Mouse (Mus musculus): Measurements from ENCODE around the gene Gm5678. TPM values are rescaled to one million over a fixed set of nuclear protein-coding genes. Genes with fewer than 3 reads are reported as not detected.
"Not testable (repeated sequence)": the region's sequence is repeated elsewhere in the genome, so short reads cannot be mapped to it uniquely, and the experiment has no call there.

Gene Gm5678
- polyA plus RNA-seq, 1 experiment from 2014 or later, result not detected

- no peak overlapping the region for H3K9ac ChIP-seq
- ATAC-seq (ENCODE audit: insufficient number of reproducible peaks, insufficient read depth, low FRiP score, low TSS enrichment), result no peak
- no peaks in the 10 kb centered on the region for H3K27me3 ChIP-seq
- H3K4me2 ChIP-seq (replicated peaks), result no peak overlapping the region
- H3K9me3 ChIP-seq, result no peaks in the 10 kb centered on the region
- no peak overlapping the region for H3K4me3 ChIP-seq
- 93% methylated on average over 4 of the region's 4 CpGs for WGBS
- peaks cover 9% of the 10 kb centered on the region for H3K4me1 ChIP-seq
- H3K27ac ChIP-seq, result no peak overlapping the region
- peaks cover 17% of the 10 kb centered on the region for H3K36me3 ChIP-seq
Observed at GRCm38 (mm10) chr16:93610961-93611360, 16.9 kb upstream of the Gm5678 start.

DNA sequence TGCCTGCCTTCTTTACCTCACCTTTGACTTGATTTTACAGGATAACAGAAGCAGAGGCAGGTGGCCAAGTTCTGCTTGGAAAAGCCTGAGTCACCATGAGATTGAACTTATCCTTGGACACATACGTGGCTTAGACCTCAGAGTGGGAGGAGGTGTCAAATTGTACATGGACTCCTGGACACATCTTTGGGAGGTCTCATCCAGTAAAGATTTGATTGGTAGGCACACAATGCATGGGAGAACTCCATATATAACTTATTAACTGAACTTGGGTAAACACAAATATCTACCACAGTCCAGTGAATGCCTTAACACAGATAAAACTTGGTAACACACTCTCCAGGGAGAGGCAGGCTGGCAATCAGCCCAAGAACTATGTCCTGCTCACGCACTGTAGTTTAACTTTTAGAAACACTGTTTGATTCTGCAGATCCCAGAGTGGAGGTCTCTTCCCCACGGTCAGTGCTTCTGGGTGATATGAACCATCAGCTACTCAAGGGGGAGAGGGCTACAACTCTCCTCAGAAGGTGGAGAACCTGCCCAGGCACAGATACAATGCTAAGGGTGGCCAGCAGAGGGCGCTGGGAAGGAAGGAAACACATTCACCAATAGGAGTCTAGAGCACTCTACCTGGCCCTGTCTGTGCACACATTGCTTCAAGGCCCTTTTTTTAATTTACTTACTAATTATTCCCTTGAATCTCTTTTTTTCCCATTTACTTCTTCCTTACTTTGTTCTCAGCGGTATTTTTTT lies 12.6 kb upstream of the Gm5678 start:
- 34% methylated on average over 5 of the region's 5 CpGs for WGBS
- Histone ChIP-seq H3K9me3 (no peaks in the 10 kb centered on the region), H3K9ac (no peak overlapping the region), H3K4me3 (no peak overlapping the region), H3K4me2 (replicated peaks) (no peak overlapping the region), H3K36me3 (peaks cover 12% of the 10 kb centered on the region), H3K27me3 (no peaks in the 10 kb centered on the region), H3K4me1 (no peaks in the 10 kb centered on the region), H3K27ac (no peak overlapping the region)
- no peak for ATAC-seq (ENCODE audit: insufficient number of reproducible peaks, insufficient read depth, low FRiP score, low TSS enrichment)

DNA sequence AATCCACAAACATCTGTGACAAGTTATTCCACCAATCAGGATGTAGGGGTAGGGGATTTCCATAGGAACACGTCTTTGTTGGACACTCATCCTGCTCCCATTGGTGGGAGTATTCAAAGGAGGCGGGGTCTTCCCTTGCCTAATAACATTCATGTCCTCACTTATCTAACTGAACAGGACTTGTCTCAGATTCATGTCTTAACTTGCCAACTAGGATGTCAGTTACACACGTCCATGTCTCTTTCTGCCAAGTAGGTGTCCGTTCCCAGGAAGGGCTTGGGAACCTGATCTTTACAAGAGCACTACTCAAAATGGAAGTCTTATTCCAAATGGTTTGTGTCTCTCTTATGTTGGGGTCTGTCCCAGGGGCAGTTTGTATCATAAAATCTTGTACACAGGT lies 4.1 kb upstream of the Gm5678 start:
- H3K9me3 ChIP-seq; ATAC-seq (ENCODE audit: insufficient number of reproducible peaks, insufficient read depth, low FRiP score, low TSS enrichment); H3K36me3 ChIP-seq; H3K4me1 ChIP-seq; H3K27me3 ChIP-seq; H3K9ac ChIP-seq; H3K27ac ChIP-seq; H3K4me2 ChIP-seq (replicated peaks); H3K4me3 ChIP-seq: not testable (repeated sequence)
- WGBS, result 82% methylated on average over 4 of the region's 4 CpGs

DNA sequence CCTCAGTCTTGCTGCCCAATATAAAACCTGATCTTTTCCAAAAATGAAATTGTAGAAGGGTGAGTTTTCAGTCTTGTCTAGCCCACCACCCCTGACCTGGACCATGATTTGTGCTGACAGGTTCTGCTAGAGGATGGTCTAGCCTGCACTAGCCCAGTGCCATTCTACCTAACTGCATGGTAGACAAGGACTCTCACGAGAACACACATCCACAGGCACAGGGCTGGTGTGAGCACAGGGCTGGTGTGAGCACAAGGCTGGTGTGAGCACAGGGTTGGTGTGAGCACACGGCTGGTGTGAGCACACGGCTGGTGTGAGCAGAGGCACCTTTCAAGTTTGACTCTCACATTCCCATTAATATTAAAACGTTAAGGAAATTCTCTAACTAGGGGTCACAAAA lies 3.2 kb upstream of the Gm5678 start:
- no peak for ATAC-seq (ENCODE audit: insufficient number of reproducible peaks, insufficient read depth, low FRiP score, low TSS enrichment)

DNA sequence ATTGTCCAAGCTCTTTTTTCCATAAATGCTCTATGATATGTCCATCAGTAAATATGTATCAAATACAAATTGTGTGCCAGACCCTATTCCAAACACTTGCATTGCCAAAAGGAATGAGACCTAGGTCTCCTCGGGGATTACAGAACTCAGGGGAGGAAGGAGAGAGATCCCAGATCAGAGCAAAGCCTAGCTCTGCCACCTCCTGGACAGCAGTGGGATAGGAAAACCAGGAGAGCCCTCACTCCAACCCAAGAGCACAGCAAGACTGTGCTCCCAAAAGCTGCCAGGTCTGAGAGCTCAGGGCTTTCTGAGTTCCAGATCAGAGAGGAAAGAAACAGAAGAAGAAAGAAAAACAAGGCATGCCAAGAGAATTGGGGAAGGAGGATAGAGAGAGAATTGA lies 1.2 kb upstream of the Gm5678 start:
- Histone ChIP-seq H3K4me1 (no peaks in the 10 kb centered on the region), H3K27ac (no peak overlapping the region), H3K9ac (no peak overlapping the region), H3K27me3 (no peaks in the 10 kb centered on the region), H3K4me3 (no peak overlapping the region), H3K36me3 (no peaks in the 10 kb centered on the region), H3K9me3 (no peaks in the 10 kb centered on the region), H3K4me2 (replicated peaks) (no peak overlapping the region)
- no peak for ATAC-seq (ENCODE audit: insufficient number of reproducible peaks, insufficient read depth, low FRiP score, low TSS enrichment)
- 14% methylated on average over 1 of the region's 1 CpGs for WGBS

More for the DNA sequence above, 3.2 kb upstream of the Gm5678 start:
- Histone ChIP-seq H3K27me3 (no peaks in the 10 kb centered on the region), H3K9me3 (no peaks in the 10 kb centered on the region), H3K4me1 (no peaks in the 10 kb centered on the region), H3K4me2 (replicated peaks) (no peak overlapping the region), H3K4me3 (no peak overlapping the region), H3K36me3 (no peaks in the 10 kb centered on the region), H3K9ac (no peak overlapping the region), H3K27ac (no peak overlapping the region)
- WGBS, result 74% methylated on average over 4 of the region's 4 CpGs

GRCm38 (mm10) chr16:93644006-93644405 lies 16.1 kb downstream of the Gm5678 start:
- no peaks in the 10 kb centered on the region for H3K36me3 ChIP-seq
- no peak overlapping the region for H3K4me3 ChIP-seq
- no peaks in the 10 kb centered on the region for H3K27me3 ChIP-seq
- no peaks in the 10 kb centered on the region for H3K4me1 ChIP-seq
- no peak for ATAC-seq (ENCODE audit: insufficient number of reproducible peaks, insufficient read depth, low FRiP score, low TSS enrichment)
- 74% methylated on average over 4 of the region's 4 CpGs for WGBS
- no peak overlapping the region for H3K4me2 ChIP-seq (replicated peaks)
- H3K9ac ChIP-seq, result no peak overlapping the region
- H3K27ac ChIP-seq, result no peak overlapping the region
- no peaks in the 10 kb centered on the region for H3K9me3 ChIP-seq

DNA sequence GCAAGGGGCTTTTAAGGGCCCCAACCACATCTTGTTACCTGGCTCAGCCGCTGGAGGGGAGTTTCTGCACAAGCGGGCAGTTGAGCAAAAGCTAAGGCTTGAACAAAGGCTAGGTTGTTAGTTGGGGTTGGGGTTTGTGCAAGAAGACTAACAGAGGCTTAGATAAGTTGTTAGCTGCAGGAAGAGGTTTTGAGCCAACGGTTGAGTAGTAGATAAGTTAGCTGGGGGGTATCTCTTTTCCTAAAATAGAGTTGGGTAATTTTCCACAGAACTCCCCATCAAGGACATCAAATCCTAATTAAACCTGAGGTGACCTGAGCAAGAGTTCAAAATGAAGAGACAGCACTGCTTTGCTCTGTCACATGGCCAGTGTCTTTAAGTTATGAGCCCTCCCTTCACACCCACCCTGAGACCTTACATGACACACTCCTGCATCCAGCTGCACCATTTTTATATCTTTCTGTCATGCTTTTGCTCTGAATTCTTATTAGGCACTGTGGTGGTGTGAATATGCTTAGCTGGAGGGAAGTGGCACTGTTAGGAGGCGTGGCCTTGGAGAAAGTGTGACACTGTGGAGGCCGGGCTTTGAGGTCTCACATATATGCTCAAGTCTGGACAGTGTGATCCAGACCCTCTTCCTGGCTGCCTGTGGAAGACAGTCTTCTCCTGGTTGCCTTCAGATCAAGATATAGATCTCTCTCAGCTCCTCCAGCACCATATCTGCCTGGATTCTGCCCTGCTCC lies 20.7 kb downstream of the Gm5678 start:
- H3K27me3 ChIP-seq, result no peaks in the 10 kb centered on the region
- 75% methylated on average over 5 of the region's 5 CpGs for WGBS
- H3K4me2 ChIP-seq (replicated peaks), result no peak overlapping the region
- no peak overlapping the region for H3K27ac ChIP-seq
- H3K4me3 ChIP-seq, result no peak overlapping the region
- no peaks in the 10 kb centered on the region for H3K36me3 ChIP-seq
- no peak overlapping the region for H3K9ac ChIP-seq
- H3K9me3 ChIP-seq, result no peaks in the 10 kb centered on the region
- no peaks in the 10 kb centered on the region for H3K4me1 ChIP-seq
- ATAC-seq (ENCODE audit: insufficient number of reproducible peaks, insufficient read depth, low FRiP score, low TSS enrichment), result no peak

- Histone ChIP-seq H3K36me3 (no peaks in the 10 kb centered on the region), H3K9me3 (peaks cover 12% of the 10 kb centered on the region; the same call in 1 of the 2 replicates), H3K4me1 (no peaks in the 10 kb centered on the region), H3K27ac (no peak overlapping the region), H3K27me3 (no peaks in the 10 kb centered on the region), H3K9ac (no peak overlapping the region), H3K4me3 (no peak overlapping the region), H3K4me2 (replicated peaks) (no peak overlapping the region)
- no peak for ATAC-seq (ENCODE audit: insufficient number of reproducible peaks, insufficient read depth, low FRiP score, low TSS enrichment)
Observed at GRCm38 (mm10) chr16:93667976-93668375, 40.1 kb downstream of the Gm5678 start.

GRCm38 (mm10) chr16:93669521-93669920 lies 41.6 kb downstream of the Gm5678 start:
- H3K27ac ChIP-seq, result no peak overlapping the region
- H3K9me3 ChIP-seq, result peaks cover 9% of the 10 kb centered on the region; the same call in 1 of the 2 replicates
- no peak overlapping the region for H3K4me2 ChIP-seq (replicated peaks)
- H3K36me3 ChIP-seq, result no peaks in the 10 kb centered on the region
- no peak overlapping the region for H3K4me3 ChIP-seq
- H3K4me1 ChIP-seq, result no peaks in the 10 kb centered on the region
- ATAC-seq (ENCODE audit: insufficient number of reproducible peaks, insufficient read depth, low FRiP score, low TSS enrichment), result no peak
- H3K9ac ChIP-seq, result no peak overlapping the region
- no peaks in the 10 kb centered on the region for H3K27me3 ChIP-seq

DNA sequence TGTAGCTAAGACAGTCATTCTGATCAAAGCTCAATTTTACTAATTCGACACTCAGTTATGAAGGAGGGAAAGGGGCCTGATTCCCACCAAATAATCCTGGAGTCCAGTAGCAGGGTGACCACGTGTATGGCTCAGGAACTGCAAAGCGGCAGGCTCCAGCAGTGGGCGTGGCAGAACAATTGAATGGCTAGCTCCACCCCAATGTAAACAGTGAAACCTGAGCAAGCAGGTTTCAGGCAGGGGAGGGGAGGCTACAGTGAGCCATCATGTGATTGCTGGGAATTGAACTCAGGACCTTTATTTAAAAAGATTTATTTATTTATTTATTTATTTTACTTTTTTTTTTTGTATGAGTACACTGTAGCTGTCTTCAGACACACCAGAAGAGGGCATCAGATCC lies 42.6 kb downstream of the Gm5678 start:
- not testable (repeated sequence) for H3K27me3 ChIP-seq; H3K4me2 ChIP-seq (replicated peaks); H3K9ac ChIP-seq; ATAC-seq (ENCODE audit: insufficient number of reproducible peaks, insufficient read depth, low FRiP score, low TSS enrichment); H3K27ac ChIP-seq; H3K36me3 ChIP-seq; H3K9me3 ChIP-seq; H3K4me3 ChIP-seq; H3K4me1 ChIP-seq
- WGBS, result 36% methylated on average over 4 of the region's 4 CpGs

DNA sequence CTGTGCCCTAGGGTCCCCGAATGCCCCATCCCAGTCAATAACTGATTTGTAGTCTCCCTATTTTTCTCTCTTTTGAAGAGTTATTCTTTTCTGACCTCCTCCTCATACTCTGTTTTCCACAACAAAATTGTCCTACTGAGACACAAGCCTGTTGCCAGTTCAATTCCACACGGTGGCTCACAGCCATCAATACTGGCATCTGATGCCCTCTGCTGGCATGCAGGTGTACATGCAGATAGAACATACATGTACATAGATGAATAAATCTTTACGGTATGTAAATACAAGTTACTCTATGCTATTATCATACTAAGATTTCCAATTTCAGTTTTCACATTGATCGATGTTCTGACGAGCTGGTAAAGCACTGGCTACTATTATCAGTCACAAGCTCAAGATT lies 43.2 kb downstream of the Gm5678 start:
- H3K4me2 ChIP-seq (replicated peaks), result no peak overlapping the region
- no peaks in the 10 kb centered on the region for H3K4me1 ChIP-seq
- no peaks in the 10 kb centered on the region for H3K27me3 ChIP-seq
- no peaks in the 10 kb centered on the region for H3K36me3 ChIP-seq
- 88% methylated on average over 5 of the region's 5 CpGs for WGBS
- no peak overlapping the region for H3K4me3 ChIP-seq
- H3K27ac ChIP-seq, result no peak overlapping the region
- no peak overlapping the region for H3K9ac ChIP-seq
- peaks cover 9% of the 10 kb centered on the region; the same call in 1 of the 2 replicates for H3K9me3 ChIP-seq
- no peak for ATAC-seq (ENCODE audit: insufficient number of reproducible peaks, insufficient read depth, low FRiP score, low TSS enrichment)

- no peak for ATAC-seq (ENCODE audit: insufficient number of reproducible peaks, insufficient read depth, low FRiP score, low TSS enrichment)
- no peak overlapping the region for H3K4me3 ChIP-seq
- H3K9ac ChIP-seq, result no peak overlapping the region
- H3K4me1 ChIP-seq, result no peaks in the 10 kb centered on the region
- no peak overlapping the region for H3K4me2 ChIP-seq (replicated peaks)
- no peak overlapping the region for H3K27ac ChIP-seq
- 84% methylated on average over 5 of the region's 5 CpGs for WGBS
- 0 out of 2 replicates have a peak, but pooled peaks cover 4% of the 10 kb centered on the region for H3K9me3 ChIP-seq
- peaks cover 7% of the 10 kb centered on the region for H3K27me3 ChIP-seq
- H3K36me3 ChIP-seq, result no peaks in the 10 kb centered on the region
Observed at GRCm38 (mm10) chr16:93676376-93676775, 48.5 kb downstream of the Gm5678 start.
